Mouse (Mus musculus) E14TG2a.4 (cell line): ENCODE data around the gene Lsamp.
"Not testable (repeated sequence)": the region's sequence is repeated elsewhere in the genome, so short reads cannot be mapped to it uniquely, and the experiment has no call there.

ENCODE experiments used
- H3K27me3 ChIP-seq: 2 replicates; pipeline ENCODE4 v1.6.1; 2014; ENCODE audit warnings: low read length, control low read depth; ENCODE audit not compliant: insufficient read depth
- H3K36me3 ChIP-seq: 2 replicates; pipeline ENCODE4 v1.6.1; 2014; ENCODE audit warnings: low read length, control low read depth; ENCODE audit not compliant: insufficient read depth
- H3K4me1 ChIP-seq: replicated peaks from 2 replicates; pipeline ENCODE4 v1.6.1; 2014; ENCODE audit warnings: low read depth, low read length, control low read depth
- H3K4me3 ChIP-seq: replicated peaks from 2 replicates; pipeline ENCODE4 v1.5.1; 2014; ENCODE audit warnings: mild to moderate bottlenecking, low read length
- H3K9me3 ChIP-seq: 2 replicates; pipeline ENCODE4 v1.6.1; 2014; ENCODE audit warnings: low read length, control low read depth
- CTCF ChIP-seq: conservative IDR thresholded peaks from 2 replicates; pipeline ENCODE4 v1.5.1; 2014; ENCODE audit warnings: low read length
- NANOG ChIP-seq: IDR thresholded peaks from 2 replicates; pipeline ENCODE4 v1.6.1; 2014; ENCODE audit warnings: borderline replicate concordance, low read length, mixed read lengths
- POU5F1 ChIP-seq: IDR thresholded peaks from 2 replicates; pipeline ENCODE4 v1.6.1; 2014; ENCODE audit warnings: low read length, borderline replicate concordance

The Lsamp gene

DNA sequence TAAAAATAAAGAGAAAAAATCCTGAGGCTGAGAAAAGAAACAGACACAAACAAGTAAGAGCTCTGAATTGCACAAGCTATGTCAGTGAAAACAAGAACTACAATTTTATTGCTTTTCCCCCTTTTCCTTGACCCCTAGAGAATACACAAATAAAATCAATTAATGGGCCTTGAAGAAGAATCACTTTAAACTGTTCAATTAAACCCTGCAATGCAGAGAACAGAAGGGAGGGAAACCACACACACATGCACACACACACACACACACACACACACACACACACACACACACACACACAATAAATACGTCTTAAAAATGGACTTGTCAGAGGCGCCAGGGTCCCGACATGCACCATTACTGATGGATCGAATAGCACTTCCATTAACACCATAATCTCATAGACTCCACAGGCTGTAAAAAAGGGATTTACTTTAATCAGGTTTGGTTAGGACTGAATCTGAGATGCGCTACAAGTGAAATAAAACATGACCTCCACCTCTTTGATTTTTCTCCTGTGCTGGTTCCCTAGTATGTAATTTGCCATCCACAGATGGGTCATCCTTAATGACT lies 573.6 kb downstream of the Lsamp start:
- Histone ChIP-seq H3K36me3 (no peaks in the 10 kb centered on the region), H3K4me1 (no peaks in the 10 kb centered on the region), H3K27me3 (no peaks in the 10 kb centered on the region), H3K9me3 (no peaks in the 10 kb centered on the region), H3K4me3 (no peak overlapping the region)
- no peak for TF ChIP-seq CTCF
- no peak for TF ChIP-seq NANOG
- TF ChIP-seq POU5F1 = no peak

DNA sequence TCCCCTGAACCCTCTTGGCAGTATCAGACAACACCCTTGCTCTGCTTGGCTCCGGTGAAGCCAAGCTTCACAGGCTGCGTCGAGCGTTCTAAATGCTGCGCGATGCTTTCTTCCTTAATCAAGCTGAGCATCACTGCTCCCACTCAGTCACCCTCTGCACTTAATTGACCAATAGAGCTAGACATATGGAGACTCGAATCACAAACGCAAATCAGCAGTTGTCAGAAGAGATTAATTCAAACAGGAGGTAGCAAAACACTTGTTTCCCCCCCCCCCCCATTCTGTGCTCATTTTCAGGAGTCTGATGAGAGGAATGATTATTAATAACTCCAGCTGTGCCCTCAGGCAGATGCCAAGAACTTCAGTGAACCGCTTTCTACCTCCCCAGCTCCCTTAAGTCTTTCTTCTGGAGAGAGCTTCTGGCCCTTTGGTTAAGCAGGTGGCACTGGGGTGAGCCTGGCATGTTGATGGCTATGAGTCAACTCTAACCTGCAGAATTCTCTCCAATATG lies 583.3 kb downstream of the Lsamp start:
- Histone ChIP-seq H3K4me3 (no peak overlapping the region), H3K9me3 (no peaks in the 10 kb centered on the region), H3K4me1 (no peaks in the 10 kb centered on the region), H3K27me3 (no peaks in the 10 kb centered on the region), H3K36me3 (no peaks in the 10 kb centered on the region)
- TF ChIP-seq NANOG (no peak), POU5F1 (no peak), CTCF (no peak)

DNA sequence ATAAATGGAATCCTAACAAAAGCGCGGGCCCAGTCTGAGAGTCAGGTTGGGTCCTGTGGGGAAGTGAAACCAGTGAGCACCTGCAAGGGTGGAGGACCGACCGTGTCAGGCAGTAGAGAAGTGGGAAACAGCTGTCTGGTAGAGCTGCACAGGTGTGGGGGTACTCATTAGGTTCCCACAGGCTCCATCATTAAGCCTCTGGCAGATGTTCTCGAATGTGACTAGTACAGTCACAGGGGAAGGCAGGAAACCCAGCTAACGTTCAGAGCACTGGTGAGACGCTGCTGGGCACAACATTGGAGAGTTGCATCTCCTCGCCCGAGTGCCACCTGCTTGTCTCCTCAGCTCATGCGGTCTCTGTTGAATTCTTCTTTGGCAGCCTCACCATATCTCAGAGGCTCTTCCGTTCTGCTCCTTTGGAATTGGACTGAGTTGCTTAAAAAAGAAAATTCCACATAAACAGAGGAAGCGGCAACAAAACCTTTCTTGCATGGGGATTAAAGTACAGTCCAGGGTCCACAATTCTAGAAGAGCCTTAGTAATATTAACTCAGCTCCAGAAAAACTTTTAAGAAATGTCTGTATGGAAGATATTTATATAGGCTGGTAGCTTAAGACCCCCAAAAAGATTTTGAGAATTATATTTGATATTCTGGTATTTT lies 588.1 kb downstream of the Lsamp start:
- H3K4me3 ChIP-seq = no peak overlapping the region
- no peaks in the 10 kb centered on the region for H3K4me1 ChIP-seq
- no peaks in the 10 kb centered on the region for H3K9me3 ChIP-seq
- H3K36me3 ChIP-seq = no peaks in the 10 kb centered on the region
- TF ChIP-seq CTCF (no peak), NANOG (no peak), POU5F1 (no peak)
- no peaks in the 10 kb centered on the region for H3K27me3 ChIP-seq

DNA sequence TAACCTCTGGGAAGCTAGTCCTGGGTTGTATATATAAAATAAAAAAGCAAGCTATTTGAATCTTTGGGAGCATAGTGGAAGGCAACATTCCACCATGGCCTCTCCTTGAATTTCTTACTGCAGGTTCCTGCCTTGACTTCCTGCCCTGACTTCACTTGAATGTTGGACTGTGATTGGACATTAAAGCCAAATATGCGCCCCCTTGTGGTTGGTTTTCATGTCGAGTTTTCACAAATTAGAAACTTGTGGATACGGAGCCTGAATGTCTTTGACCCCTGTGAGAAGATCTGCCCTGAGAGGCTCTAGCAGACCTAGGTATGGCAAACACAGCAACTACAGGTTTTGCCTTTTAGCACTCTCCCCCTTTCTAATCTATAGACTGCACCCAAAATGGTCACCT lies 597.9 kb downstream of the Lsamp start:
- H3K4me1 ChIP-seq = no peaks in the 10 kb centered on the region
- TF ChIP-seq CTCF (peak; percentile 38), NANOG (no peak), POU5F1 (no peak)

DNA sequence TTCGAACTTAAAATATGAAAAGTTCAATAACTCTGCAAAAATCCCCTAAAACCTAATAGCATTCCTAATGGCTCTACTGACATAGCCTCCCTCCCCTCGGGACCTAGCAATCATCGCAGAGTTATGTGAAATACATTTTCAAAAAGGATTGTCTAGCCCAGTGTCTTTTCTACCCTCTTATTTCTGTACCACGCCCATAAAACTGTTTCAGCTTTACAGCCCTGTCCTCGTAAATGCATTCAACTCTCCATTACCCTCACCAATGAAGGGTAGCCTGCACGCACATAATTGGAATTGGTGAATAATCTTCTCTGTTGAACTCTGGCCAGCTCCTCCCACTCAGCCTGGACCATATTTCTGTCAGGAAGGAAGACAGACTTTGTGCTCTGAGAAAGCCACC lies 609.0 kb downstream of the Lsamp start:
- no peaks in the 10 kb centered on the region for H3K9me3 ChIP-seq
- H3K27me3 ChIP-seq = no peaks in the 10 kb centered on the region; the same call in 1 of the 2 replicates
- no peak overlapping the region for H3K4me3 ChIP-seq
- TF ChIP-seq POU5F1 = no peak
- no peak for TF ChIP-seq CTCF
- TF ChIP-seq NANOG = no peak
- no peaks in the 10 kb centered on the region for H3K4me1 ChIP-seq
- no peaks in the 10 kb centered on the region for H3K36me3 ChIP-seq

More for the DNA sequence above, 597.9 kb downstream of the Lsamp start:
- no peak overlapping the region for H3K4me3 ChIP-seq
- no peaks in the 10 kb centered on the region for H3K9me3 ChIP-seq
- H3K36me3 ChIP-seq = no peaks in the 10 kb centered on the region
- no peaks in the 10 kb centered on the region for H3K27me3 ChIP-seq

DNA sequence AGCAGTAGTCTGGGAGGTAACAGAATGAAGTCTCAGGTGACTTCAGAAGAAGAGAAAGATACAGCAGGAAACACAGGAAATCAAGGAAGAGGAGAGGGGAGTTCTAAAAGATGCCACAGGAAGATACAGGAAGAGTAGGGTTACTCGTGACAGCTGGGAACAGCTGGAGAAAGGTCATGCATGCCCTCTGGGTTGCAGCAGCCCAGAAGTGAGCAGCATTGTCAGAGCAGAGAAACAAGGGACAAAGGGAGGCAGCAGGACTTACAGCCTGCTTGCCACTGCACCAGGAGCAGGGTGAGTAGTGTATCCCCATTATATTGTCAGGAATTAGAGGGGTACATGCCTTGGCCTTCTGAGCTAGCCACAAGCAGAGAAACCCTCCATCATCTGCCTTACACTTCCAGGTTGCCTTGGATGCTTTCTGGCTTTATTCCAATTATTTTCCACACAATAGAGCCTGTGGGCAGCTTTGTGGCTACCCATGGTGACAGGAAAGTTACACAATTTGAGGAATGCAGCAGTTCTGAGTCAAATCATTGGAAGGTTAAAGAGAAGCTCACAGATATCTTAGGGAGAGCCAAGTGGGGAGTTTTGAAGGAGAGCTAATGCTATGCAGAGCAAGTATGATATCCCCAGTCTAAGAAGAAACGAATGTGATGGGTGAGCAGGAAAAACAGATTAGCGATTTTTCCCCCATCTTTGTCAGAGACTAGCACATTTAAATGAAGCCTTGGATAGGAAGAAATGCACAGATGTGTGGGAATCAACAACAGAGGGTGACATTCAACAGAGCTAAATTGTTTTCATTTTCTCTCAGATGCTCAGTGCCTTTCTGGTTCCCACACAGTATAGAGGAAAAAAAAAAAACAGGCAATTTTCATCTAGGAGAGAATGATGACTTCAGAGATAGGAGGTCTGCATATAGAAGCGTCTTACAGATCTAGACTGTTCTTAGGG lies 617.5 kb downstream of the Lsamp start:
- TF ChIP-seq POU5F1 = no peak
- TF ChIP-seq CTCF = no peak
- no peak for TF ChIP-seq NANOG

DNA sequence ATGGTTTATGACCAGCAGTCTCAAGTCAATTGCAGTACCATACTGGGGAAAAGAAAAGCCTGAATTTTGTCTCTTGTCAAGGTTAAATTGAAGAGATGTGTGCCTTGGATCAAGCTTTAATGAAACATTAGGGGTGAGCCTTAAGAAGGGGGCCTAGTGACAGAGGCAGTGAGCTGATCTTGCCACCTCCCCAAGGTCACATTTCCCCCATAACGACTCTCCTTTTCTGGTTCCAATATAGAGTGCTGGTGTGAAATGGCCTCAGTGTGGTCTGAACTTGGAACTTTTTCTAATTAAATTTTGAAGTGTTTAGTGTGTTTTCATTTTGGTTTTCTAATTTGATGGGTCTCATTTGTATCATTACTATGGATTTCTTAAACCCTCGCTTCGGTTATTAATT lies 623.3 kb downstream of the Lsamp start:
- Histone ChIP-seq H3K4me3 (no peak overlapping the region), H3K9me3 (no peaks in the 10 kb centered on the region), H3K27me3 (no peaks in the 10 kb centered on the region), H3K36me3 (no peaks in the 10 kb centered on the region), H3K4me1 (no peaks in the 10 kb centered on the region)
- TF ChIP-seq CTCF (no peak), POU5F1 (no peak), NANOG (no peak)

More for the DNA sequence above, 617.5 kb downstream of the Lsamp start:
- Histone ChIP-seq H3K9me3 (no peaks in the 10 kb centered on the region), H3K27me3 (no peaks in the 10 kb centered on the region), H3K36me3 (no peaks in the 10 kb centered on the region), H3K4me1 (peaks cover 9% of the 10 kb centered on the region; the same call in 1 of the 2 replicates), H3K4me3 (no peak overlapping the region)

DNA sequence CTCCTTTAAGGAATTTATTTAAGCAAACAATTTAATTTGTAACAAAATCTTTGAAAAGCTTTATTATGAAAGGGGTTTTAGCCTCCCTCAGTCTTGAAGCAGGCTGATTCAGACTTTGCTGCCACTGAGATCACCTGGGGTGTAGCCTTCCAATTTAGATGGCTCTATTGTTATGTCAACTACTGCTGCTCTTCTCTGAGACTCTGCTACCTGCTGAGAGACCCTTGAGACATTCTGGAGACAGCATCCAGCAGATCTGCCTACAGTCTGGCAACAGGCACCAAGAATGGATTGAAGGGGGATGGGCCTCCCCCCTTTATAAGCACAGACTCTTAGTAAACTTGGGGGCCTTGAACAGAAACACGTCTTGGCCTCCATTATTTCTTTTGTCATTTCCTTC lies 632.5 kb downstream of the Lsamp start:
- H3K4me1 ChIP-seq = peaks cover 29% of the 10 kb centered on the region
- not testable (repeated sequence) for H3K27me3 ChIP-seq, H3K9me3 ChIP-seq, H3K4me3 ChIP-seq, H3K36me3 ChIP-seq
- TF ChIP-seq NANOG (peak; percentile 95), POU5F1 (peak; percentile 46; the same call in 1 of the 2 replicates)

DNA sequence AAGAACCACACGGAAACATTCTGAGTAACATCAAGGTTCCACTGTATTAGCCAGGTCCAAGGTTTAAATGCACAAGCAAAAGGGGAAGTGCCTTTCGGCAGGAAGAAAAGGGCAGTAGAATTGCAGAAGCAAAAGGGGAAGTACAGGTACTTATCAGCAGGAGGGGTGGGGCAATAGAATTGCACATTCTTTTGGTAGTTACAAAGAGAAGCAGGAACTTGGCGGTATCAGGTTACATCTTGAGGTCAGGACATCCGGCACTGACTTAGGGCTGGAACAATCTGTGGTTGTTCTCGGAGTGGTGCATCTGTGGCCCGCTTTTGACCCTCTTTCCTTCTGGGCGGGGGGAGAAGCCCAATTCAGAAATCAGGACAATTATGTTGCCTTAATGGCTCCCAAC lies 636.9 kb downstream of the Lsamp start:
- H3K4me1 ChIP-seq = peaks cover 24% of the 10 kb centered on the region
- H3K27me3 ChIP-seq, H3K4me3 ChIP-seq, H3K36me3 ChIP-seq, H3K9me3 ChIP-seq: not testable (repeated sequence)
